Mouse (Mus musculus) embryonic fibroblast, embryonic 13.5 days (primary cell): ENCODE measurements around the gene Gm33543.

Source experiments
- CTCF ChIP-seq: IDR thresholded peaks from 2 replicates; pipeline ENCODE4 v1.5.1; 2011; ENCODE audit warnings: mild to moderate bottlenecking, control low read depth, low read length, moderate library complexity, borderline replicate concordance; ENCODE audit not compliant: insufficient read depth
- POLR2A ChIP-seq: IDR thresholded peaks from 2 replicates; pipeline ENCODE4 v1.6.1; 2011; ENCODE audit warnings: low read depth, mild to moderate bottlenecking, control low read depth, low read length, moderate library complexity

DNA sequence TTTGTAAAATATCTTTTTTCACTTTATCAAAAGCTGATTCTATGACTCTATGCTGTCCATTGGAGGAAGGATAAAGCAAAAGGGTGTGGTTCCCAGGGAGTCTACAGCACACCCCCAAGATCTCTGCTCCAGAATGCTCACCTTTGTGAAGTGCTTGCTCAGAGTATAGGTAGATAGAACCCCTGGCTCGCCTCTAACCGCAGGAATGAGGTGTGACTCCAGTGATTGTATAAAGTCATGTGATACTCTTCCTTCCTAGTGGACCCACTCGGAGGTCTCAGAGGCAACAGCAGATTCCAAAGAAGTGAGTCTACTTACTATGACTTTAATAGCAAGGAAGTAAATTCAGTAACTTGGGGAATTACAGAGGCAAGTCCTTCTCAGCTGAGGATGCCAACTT is 19.9 kb upstream of the Gm33543 start:
- TF ChIP-seq POLR2A (no peak), CTCF (no peak)
